Mouse (Mus musculus) kidney, postnatal 14 days (tissue): ENCODE measurements at regions not wholly inside any gene's neighbourhood (a gene's known extent, or its start where the extent isn't known, plus 50 kb on each side); places are given as distances from the start of the nearest gene placed in this dataset.
A peak's percentile ranks its signal among the peaks of the same experiment; 100 is the strongest.

ENCODE experiments used
- DNase-seq: peaks from one replicate; pipeline ENCODE4 v3.0.0; 2022; ENCODE audit warnings: mixed read lengths

GRCm38 (mm10) chr5:69665555-69665954, 73.4 kb upstream of the Gnpda2 start:
- DNase-seq = peak; percentile 2

- no peak for DNase-seq
These were observed 71.8 kb upstream of the Gnpda2 start for GRCm38 (mm10) chr5:69663961-69664360.
